9 mouse cellular contexts compared by ENCODE assay signal in genomic region chr11:120846725-120847475, GRCm38 (mm10).
"Had no signal": no experiment of that assay in that cellular context is flagged by ENCODE, and none has a peak within 500 bp of the region (broad histone marks: within the 10 kb centered on the region; RNA-seq: fewer than 3 reads in every experiment).

No protein-coding gene starts in this region.

- H3K27me3 ChIP-seq: liver, embryonic 13.5 days; lung, embryonic 15.5 days; midbrain, embryonic 13.5 days had no signal

- DNase-seq: kidney, postnatal 10 days; kidney, postnatal 4 days; liver; liver, embryonic 13.5 days; liver, postnatal 0 days; thymus, postnatal 4 days had no signal

- H3K4me3 ChIP-seq: layer of hippocampus, adult 2 months; liver, embryonic 13.5 days; lung, embryonic 15.5 days; midbrain, embryonic 13.5 days had no signal

- ATAC-seq: liver, postnatal 0 days; midbrain, embryonic 13.5 days had no signal

- H3K36me3 ChIP-seq: liver, embryonic 13.5 days; lung, embryonic 15.5 days; midbrain, embryonic 13.5 days had no signal

- H3K27ac ChIP-seq: layer of hippocampus, adult 2 months; liver, embryonic 13.5 days; lung, embryonic 15.5 days; midbrain, embryonic 13.5 days had no signal

- H3K9ac ChIP-seq: liver, embryonic 13.5 days; liver, postnatal 0 days; lung, embryonic 15.5 days; midbrain, embryonic 13.5 days had no signal

- H3K9me3 ChIP-seq: liver, embryonic 13.5 days; lung, embryonic 15.5 days; midbrain, embryonic 13.5 days had no signal

- H3K4me1 ChIP-seq: midbrain, embryonic 13.5 days had no signal

- H3K4me2 ChIP-seq: liver, embryonic 13.5 days; lung, embryonic 15.5 days; midbrain, embryonic 13.5 days had no signal
